Mouse (Mus musculus): ENCODE measurements around the gene Lca5l. TPM values are rescaled to one million over a fixed set of nuclear protein-coding genes. Genes with fewer than 3 reads are reported as not detected.
"Not testable (repeated sequence)": the region's sequence is repeated elsewhere in the genome, so short reads cannot be mapped to it uniquely, and the experiment has no call there.

Gene Lca5l
- polyA plus RNA-seq, 1 experiment = 1.4 TPM

DNA sequence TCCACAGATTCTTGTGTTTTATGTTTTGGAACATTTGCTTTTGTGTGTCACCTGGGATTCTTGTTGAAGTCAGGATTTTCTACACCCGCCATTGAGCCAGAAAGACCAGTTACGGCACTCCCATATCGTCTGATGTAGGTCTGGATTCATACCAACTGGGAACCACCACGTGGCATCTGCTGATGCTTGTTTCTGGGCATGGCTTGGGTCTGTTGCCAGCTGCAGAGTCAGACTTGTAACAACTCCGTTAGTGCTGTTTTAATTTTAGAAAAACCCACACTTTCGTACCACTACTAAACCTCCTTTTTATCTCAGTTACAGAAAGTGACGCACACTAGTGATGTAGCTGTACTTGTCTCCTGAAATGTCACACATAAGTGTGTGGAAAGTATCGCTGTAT is 36.1 kb downstream of the Lca5l start:
- no peak for TF ChIP-seq POLR2A (IDR thresholded peaks at IDR 0.05; ENCODE audit: low read depth, low read length)
- TF ChIP-seq CTCF (IDR thresholded peaks at IDR 0.05; ENCODE audit: borderline replicate concordance, insufficient read depth, low read length) = no peak
- no peak overlapping the region for H3K4me3 ChIP-seq (ENCODE audit: insufficient read depth, low read length)
- H3K27ac ChIP-seq (ENCODE audit: insufficient read depth, low read length) = no peak overlapping the region

DNA sequence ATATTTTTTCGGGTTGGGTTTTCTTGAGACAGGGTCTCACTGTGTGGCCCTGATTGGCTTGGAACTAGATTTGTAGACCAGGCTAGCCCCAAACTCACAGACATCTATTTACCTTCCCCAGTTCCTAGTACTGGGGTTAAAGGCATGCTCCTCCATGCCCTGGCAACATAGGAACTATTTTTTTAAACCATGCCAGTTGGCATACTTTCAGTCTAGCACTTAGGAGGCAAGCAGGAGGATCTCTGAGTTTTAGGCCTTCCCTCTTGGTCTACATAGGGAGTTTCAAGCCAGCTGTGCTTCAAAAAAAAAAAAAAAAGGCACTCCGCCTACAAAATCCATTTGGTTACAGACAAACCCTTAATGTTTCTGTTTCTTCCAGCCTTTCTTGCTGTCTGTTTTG is 37.6 kb downstream of the Lca5l start:
- no peak for TF ChIP-seq POLR2A (IDR thresholded peaks at IDR 0.05; ENCODE audit: low read depth, low read length)
- TF ChIP-seq CTCF (IDR thresholded peaks at IDR 0.05; ENCODE audit: borderline replicate concordance, insufficient read depth, low read length) = no peak
- Histone ChIP-seq H3K4me3 (ENCODE audit: insufficient read depth, low read length) (no peak overlapping the region), H3K4me1 (ENCODE audit: control insufficient read depth, insufficient read depth, low read length) (peaks cover 13% of the 10 kb centered on the region), H3K27ac (ENCODE audit: insufficient read depth, low read length) (no peak overlapping the region)

More for the DNA sequence above, 36.1 kb downstream of the Lca5l start:
- H3K4me1 ChIP-seq (ENCODE audit: control insufficient read depth, insufficient read depth, low read length) = peaks cover 5% of the 10 kb centered on the region

DNA sequence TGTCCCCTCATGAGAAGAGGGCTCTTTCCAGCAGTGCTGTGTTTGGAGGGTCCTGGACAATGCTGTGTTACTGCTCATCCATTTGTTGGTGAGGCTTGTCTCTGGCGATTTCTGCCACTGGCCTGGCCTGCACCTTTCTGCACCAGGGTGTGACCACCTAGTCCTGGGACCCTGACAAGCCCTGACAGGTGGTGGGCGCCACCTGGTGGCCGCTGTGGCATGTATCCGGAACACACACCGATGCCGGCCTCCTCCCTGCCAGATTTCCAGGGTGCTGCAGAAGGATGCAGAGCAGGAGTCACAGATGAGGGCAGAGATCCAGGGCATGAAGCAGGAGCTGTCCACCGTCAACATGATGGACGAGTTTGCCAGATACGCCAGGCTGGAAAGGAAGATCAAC is 40.5 kb downstream of the Lca5l start:
- Histone ChIP-seq H3K4me1 (ENCODE audit: control insufficient read depth, insufficient read depth, low read length) (peaks cover 22% of the 10 kb centered on the region), H3K27ac (ENCODE audit: insufficient read depth, low read length) (peak overlapping the region; percentile 86), H3K4me3 (ENCODE audit: insufficient read depth, low read length) (no peak overlapping the region)
- TF ChIP-seq CTCF (IDR thresholded peaks at IDR 0.05; ENCODE audit: borderline replicate concordance, insufficient read depth, low read length) = peak; percentile 90
- no peak for TF ChIP-seq POLR2A (IDR thresholded peaks at IDR 0.05; ENCODE audit: low read depth, low read length)

DNA sequence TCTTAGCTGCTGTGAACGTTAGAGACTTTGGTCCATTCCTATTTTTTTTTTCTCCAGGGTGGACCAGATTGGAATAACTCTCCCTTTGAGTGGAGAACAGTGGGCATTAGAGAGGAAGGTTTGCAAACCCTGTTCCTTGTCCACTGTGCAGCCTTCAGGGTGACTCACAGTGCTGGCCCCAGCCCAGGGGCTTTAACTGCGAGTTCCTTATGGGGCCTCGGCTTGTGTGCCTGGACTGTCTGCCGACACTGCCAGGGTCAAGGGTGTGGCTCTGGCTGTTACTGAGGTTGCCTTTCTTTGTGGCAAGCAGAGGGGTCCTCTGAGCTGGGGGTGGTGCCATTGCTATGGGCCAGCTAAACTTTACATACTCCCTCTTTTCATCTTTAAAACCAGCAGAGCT is 41.1 kb downstream of the Lca5l start:
- peak overlapping the region; percentile 86 for H3K27ac ChIP-seq (ENCODE audit: insufficient read depth, low read length)
- no peak overlapping the region for H3K4me3 ChIP-seq (ENCODE audit: insufficient read depth, low read length)
- TF ChIP-seq CTCF (IDR thresholded peaks at IDR 0.05; ENCODE audit: borderline replicate concordance, insufficient read depth, low read length) (no peak), POLR2A (IDR thresholded peaks at IDR 0.05; ENCODE audit: low read depth, low read length) (no peak)
- H3K4me1 ChIP-seq (ENCODE audit: control insufficient read depth, insufficient read depth, low read length) = peaks cover 22% of the 10 kb centered on the region

DNA sequence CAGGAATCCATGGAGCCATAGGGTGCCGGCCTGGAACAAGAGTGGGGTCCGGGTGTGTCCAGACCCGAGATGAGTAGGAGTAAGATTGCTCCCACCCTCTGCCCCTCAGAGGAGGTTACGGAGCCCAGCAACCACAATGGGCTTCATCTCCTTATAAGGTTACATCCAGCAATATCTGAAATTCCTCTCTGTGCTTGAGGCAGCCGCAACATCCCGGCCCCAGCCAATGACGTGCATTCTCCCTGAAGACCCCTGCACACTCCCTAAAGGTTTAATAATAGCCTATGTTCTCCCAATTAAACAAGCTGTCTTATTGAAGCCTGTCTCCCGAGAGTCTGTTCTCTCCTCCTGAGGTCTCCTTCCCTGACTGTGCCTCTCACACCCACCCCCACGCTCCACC is 42.8 kb downstream of the Lca5l start:
- H3K4me3 ChIP-seq (ENCODE audit: insufficient read depth, low read length) = no peak overlapping the region
- H3K4me1 ChIP-seq (ENCODE audit: control insufficient read depth, insufficient read depth, low read length) = peaks cover 22% of the 10 kb centered on the region
- peak overlapping the region; percentile 75 for H3K27ac ChIP-seq (ENCODE audit: insufficient read depth, low read length)
- TF ChIP-seq POLR2A (IDR thresholded peaks at IDR 0.05; ENCODE audit: low read depth, low read length) (no peak), CTCF (IDR thresholded peaks at IDR 0.05; ENCODE audit: borderline replicate concordance, insufficient read depth, low read length) (no peak)

DNA sequence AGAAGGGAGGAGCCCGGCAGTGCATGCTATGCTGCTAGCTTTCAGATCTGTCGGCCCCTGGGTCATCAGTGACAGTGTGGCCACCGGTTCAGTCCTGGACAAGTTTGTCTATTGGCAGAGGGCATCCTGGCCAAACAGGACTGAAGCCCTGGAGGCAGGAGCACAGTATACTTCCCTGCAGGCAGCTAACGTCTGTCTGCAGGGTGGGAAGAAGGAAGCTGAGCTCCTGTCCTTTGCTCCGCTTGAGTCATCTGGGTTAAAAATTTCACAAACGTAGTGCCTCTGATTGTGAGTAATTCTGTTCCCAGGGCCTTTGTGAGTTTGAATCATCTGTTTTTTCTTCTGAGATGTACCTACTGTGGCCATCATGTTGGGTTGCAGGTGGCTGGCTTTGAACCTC is 43.2 kb downstream of the Lca5l start:
- peak overlapping the region; percentile 75 for H3K27ac ChIP-seq (ENCODE audit: insufficient read depth, low read length)
- TF ChIP-seq CTCF (IDR thresholded peaks at IDR 0.05; ENCODE audit: borderline replicate concordance, insufficient read depth, low read length) = no peak
- no peak for TF ChIP-seq POLR2A (IDR thresholded peaks at IDR 0.05; ENCODE audit: low read depth, low read length)
- peaks cover 22% of the 10 kb centered on the region for H3K4me1 ChIP-seq (ENCODE audit: control insufficient read depth, insufficient read depth, low read length)
- no peak overlapping the region for H3K4me3 ChIP-seq (ENCODE audit: insufficient read depth, low read length)

DNA sequence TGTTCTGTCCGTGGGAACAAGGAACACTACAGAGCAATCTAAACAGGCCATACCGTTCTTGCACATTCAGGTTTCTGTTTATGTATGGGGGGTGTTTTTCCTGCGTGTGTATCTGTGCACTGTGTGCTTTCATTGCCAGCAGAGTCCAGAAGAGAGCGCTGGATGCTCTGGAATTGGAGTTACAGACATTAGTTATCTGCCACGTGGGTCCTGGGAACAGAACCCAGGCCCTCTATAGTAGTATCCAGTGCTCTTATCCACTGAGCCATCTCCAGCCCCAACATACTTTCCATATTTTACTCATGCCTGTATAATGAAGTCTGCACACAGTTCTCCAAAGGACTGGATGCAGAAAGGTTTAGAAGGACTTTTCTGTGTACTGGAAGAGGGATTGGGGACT is 46.3 kb downstream of the Lca5l start:
- peaks cover 16% of the 10 kb centered on the region for H3K4me1 ChIP-seq (ENCODE audit: control insufficient read depth, insufficient read depth, low read length)
- H3K4me3 ChIP-seq (ENCODE audit: insufficient read depth, low read length) = peak overlapping the region; percentile 86
- no peak for TF ChIP-seq CTCF (IDR thresholded peaks at IDR 0.05; ENCODE audit: borderline replicate concordance, insufficient read depth, low read length)
- no peak for TF ChIP-seq POLR2A (IDR thresholded peaks at IDR 0.05; ENCODE audit: low read depth, low read length)
- H3K27ac ChIP-seq (ENCODE audit: insufficient read depth, low read length) = no peak overlapping the region

DNA sequence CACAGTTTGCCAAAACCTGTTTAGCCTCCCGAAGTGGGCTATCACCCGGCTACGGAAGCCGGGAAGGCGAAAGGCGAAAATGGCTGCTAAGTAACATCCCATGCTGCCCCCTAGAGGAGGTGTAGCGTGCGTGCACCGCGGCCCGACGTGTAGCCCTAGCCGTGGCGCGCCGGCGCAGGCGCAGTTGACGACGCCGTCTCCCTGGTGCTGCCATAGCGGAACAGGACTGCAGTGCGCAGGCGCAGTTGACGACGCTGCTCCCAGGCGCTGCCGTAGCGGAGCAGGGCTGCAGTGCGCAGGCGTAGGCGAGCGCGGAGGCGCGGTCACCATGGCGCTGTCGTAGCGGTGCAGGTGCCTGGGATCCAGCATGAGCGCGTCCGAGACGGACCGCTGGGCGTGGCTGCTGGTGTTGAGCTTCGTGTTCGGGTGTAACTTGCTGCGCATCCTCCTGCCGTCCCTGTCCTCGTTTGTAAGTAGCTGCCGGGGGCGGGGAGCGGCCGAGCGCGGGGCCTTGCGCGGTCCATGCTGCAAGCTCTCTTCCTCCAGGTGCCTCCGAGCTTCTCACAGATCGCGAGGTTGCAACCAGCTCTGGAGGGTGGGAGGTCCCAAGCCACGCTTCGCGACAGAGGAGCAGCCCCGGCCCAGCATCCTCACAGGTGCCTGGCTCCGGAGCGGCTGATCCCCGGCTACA is 46.8 kb downstream of the Lca5l start, which contains the start of gene Wrb:
Gene Wrb (plus strand): TSS at position 298 of the 691 bp plus-strand sequence.
- TF ChIP-seq CTCF (IDR thresholded peaks at IDR 0.05; ENCODE audit: borderline replicate concordance, insufficient read depth, low read length) (peak; percentile 97), POLR2A (IDR thresholded peaks at IDR 0.05; ENCODE audit: low read depth, low read length) (peak; percentile 80)
- Histone ChIP-seq H3K27ac (ENCODE audit: insufficient read depth, low read length) (no peak within 1 kb of the TSS), H3K4me1 (ENCODE audit: control insufficient read depth, insufficient read depth, low read length) (peaks cover 12% of the 10 kb centered on the region), H3K4me3 (ENCODE audit: insufficient read depth, low read length) (peak within 1 kb of the TSS; percentile 86)

DNA sequence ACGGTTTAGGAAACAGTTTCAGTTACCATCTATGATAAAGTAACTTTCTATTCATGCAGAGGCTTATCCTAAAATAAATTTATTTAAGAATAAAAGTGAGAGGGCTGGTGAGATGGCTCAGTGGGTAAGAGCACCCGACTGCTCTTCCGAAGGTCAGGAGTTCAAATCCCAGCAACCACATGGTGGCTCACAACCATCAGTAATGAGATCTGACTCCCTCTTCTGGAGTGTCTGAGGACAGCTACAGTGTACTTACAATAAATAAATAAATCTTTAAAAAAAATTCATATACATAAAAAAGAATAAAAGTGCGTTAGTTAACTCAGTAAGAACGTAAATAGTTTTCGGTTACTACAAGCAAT is 47.3 kb downstream of the Lca5l start:
- not testable (repeated sequence) for H3K4me1 ChIP-seq (ENCODE audit: control insufficient read depth, insufficient read depth, low read length); H3K4me3 ChIP-seq (ENCODE audit: insufficient read depth, low read length); H3K27ac ChIP-seq (ENCODE audit: insufficient read depth, low read length)

DNA sequence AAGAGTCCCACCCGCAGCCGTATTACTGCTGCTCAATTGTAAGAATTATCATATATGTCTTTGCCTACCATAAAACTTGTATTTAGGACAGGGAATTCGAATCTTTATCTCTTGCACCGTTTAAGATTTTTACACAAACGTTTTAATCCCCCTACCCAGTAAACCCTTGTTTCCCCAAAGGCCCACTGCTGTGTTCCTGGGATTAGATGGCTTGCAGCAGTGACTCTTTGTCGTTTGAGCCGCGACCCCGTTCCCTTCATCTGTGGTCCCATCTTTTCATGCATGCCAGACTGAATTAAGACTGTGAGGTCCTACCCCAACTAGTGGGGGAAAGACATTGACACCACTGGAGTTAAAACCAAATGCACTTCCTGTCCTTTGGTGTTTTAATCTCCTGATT is 63.6 kb downstream of the Lca5l start:
- Histone ChIP-seq H3K4me1 (ENCODE audit: control insufficient read depth, insufficient read depth, low read length) (peaks cover 8% of the 10 kb centered on the region; the same call in 1 of the 2 replicates), H3K27ac (ENCODE audit: insufficient read depth, low read length) (peak overlapping the region; percentile 38; the same call in 1 of the 2 replicates), H3K4me3 (ENCODE audit: insufficient read depth, low read length) (peak overlapping the region; percentile 51)
- no peak for TF ChIP-seq POLR2A (IDR thresholded peaks at IDR 0.05; ENCODE audit: low read depth, low read length)
- no peak for TF ChIP-seq CTCF (IDR thresholded peaks at IDR 0.05; ENCODE audit: borderline replicate concordance, insufficient read depth, low read length)
